Mouse (Mus musculus): ENCODE data around the gene Sqstm1.

The Sqstm1 gene

DNA sequence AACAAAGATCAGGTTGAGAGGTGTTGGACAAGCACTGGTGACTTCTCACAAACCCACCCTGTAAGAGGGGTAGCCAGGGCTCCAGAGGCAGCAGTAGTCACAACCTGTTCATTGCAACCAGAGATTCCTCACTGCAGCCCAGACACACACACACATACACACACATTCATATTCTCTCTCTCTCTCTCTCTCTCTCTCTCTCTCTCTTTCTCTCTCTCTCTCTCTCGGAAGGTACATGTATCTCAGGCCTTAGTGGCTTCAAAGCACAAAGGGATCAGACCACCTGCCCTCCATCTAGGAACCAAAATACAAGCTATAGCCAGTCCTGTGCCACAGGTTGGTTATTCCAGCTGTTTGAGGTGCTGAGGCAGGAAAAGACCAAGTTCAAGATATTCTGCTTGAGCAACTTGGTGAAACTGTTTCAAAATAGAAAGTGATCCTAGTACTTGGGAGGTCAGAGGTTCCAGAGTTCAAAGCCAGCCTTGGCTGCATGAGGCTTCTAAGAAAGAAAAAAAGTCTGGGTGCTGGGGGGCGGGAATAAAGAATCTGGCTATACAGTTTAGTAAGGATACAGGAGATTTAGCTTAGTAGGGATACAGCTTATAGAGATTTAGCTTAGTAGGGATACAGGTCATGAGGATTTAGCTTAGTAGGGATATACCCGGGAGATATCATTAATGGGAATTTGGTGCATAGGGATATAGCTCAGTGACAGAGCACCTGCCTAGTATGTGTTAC, 864 bp upstream of the Sqstm1 start:
- no peak for DNase-seq (ENCODE audit: low spot score in 2 of 2)

DNA sequence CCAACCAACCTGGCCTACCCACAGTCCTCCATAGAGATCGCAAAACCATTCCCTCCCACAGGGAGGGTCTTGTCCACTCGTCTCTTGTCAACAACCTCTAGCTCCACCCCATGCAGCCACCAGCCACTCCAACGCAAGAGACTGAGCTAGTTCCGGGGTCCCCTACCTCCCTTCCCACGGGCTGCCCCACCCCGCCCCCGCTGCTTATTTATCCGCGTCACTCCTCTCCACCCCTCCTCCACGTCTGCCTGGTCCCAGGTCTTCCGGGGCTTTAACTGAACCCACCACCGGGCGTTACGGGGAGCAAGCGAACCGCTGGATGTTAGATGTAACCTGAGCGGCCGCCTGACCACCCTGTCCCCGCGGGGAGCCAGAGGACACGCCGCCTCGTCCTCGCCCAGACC, 524 bp downstream of the Sqstm1 start:
- peak; percentile 91 to 94 for DNase-seq (ENCODE audit: low spot score in 2 of 2)

DNA sequence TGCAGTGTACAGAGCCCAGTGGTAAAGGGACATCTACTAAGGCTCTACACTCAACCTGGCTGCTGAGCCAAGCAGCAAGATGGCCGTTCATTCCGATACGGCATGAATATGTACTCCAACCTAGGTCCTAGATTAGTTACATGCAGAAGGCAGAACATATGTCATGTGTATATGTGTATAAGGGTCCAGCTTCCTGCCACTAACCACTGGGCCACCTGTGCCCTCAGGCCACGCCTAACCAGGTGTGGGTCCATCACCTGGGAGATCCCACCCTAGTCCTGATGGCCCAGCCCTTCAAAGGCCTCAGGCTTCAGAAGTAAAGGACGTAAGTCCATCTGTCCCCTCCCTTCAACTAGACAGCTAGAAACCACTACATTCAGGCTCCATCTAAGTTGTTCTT, 2.6 kb downstream of the Sqstm1 start:
- no peak for DNase-seq (ENCODE audit: low spot score in 2 of 2)

DNA sequence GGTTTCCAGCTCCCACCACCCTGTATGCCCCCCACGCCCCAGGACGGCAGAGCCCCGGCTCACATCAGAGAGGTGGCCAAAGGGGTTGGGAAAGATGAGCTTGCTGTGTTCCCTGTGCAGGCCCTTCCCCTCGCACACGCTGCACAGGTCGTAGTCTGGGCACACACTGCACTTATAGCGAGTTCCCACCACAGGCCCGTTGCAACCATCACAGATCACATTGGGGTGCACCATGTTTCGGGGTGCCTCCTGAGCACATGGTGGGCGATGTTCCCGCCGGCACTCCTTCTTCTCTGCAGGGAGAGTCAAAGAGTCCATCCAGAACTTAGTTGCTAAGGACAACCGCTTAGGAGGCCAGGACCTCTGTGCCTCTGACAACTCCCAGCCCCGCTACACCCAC, 3.3 kb downstream of the Sqstm1 start:
- DNase-seq (ENCODE audit: low spot score in 2 of 2), result no peak

DNA sequence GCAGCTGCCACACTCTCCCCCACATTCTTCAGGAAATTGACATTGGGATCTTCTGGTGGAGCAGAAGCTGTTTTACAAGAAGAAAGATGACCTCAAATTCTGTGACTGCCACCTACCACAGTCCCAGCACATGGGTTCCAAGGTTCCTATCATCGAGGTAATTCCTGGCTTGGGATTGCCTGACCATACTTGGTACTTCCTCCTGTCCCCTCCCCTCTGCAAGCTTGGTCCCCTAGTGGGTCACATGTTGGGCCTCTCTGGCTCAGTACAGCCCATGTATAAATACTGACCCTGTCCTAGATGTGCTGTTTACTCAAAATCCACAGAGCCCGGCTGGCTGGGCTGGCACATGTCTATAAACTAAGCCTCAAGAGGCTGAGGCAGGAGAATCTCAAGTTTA, 4.6 kb downstream of the Sqstm1 start:
- DNase-seq (ENCODE audit: low spot score in 2 of 2), result no peak

DNA sequence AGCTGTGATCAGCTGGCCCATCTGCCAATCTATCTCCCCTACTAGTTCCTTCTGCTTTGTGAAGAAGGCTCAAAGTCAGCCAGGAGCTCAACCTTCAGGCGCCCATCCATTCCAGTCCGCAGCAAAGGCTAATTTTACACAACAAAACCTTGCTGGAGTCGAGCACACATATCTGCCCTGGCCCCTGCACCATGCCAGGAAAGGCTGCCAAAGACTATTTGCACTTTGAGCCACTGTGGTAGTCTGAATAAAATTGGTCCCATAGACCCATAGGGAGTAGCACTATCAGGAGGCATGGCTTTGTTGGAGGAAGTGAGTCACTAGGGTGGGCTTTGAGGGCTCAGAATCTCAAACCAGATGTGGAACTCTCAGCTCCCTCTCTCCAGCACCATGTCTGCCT, 5.2 kb downstream of the Sqstm1 start:
- no peak for DNase-seq (ENCODE audit: low spot score in 2 of 2)

DNA sequence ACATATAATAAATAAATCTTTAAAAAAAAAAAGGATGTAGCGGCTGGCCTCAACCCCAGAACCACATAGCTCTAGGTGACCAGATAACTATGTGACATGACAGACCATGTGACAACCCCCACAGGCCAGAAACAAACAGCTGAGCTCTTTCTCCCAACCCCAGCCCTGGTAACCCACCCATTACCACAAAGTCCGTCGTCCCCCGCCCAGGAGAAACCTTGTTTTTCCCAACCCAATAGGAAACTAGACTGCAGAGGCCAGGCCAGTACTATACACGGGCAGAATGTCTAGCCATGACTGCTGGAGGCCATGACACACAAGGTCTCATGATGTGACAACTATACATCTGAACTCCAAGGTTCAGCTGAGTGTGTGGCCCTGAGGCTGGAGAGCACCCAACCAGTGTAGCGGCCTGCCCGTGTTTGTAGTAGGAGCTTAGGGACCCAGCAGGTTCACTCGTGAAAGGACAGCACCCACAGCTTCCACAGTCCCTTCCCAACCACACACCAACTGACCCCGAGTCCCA, 7.3 kb downstream of the Sqstm1 start:
- no peak for DNase-seq (ENCODE audit: low spot score in 2 of 2)

DNA sequence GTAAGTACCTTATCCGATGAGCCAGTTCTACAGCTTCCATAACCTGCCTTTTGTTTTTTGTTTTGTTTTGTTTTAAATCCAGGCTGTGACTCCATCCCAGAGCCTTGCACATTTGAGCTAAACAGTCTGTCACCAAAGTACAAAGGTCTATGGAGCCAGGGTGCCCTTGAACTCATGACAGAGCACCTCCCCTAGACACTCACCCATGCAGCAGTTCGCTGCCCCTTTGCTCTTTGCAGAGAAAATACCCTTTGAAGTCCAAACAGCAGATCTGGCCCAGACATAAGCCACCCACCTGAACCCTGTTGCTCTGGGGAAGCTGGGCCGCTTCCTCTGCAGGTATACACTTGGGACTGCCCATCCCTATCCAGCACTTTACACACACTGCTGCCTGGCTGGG, 9.0 kb downstream of the Sqstm1 start:
- no peak for DNase-seq (ENCODE audit: low spot score in 2 of 2)

DNA sequence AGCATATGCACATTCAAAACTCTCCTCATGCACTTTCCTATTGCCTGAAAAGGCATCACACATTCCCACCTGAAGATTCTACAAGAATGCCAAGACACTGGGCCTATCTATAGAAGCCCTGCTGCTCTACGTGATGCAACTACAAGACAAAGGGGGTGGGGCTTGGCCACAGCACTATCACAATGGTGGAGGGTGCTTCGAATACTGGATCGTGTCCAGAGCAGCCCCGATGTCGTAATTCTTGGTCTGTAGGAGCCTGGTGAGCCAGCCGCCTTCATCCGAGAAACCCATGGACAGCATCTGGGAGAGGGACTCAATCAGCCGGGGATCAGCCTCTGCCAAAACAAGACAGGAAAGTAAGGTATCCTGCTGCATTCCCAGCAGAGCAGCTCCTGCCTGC, 10.0 kb downstream of the Sqstm1 start:
- no peak for DNase-seq (ENCODE audit: low spot score in 2 of 2)

DNA sequence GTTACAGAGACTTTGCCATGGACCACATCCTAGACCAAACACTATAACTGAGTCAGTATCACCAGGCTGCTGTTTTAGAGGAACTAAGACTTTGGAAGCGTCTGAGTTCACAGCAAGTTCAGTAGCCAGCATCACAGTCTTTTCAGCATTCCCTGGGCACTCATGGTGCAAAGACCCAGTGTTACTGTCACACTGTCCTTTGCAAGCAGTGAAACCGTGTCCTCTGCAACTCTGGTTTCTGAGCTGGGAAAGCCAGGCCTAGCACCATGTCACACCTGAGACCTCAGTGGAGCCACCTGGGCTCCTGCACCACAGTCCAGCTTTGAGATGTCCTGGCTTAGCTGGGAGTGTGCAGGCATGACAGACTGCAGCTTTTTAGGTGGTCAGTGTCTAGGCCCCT, 11.7 kb downstream of the Sqstm1 start:
- DNase-seq (ENCODE audit: low spot score in 2 of 2), result no peak

DNA sequence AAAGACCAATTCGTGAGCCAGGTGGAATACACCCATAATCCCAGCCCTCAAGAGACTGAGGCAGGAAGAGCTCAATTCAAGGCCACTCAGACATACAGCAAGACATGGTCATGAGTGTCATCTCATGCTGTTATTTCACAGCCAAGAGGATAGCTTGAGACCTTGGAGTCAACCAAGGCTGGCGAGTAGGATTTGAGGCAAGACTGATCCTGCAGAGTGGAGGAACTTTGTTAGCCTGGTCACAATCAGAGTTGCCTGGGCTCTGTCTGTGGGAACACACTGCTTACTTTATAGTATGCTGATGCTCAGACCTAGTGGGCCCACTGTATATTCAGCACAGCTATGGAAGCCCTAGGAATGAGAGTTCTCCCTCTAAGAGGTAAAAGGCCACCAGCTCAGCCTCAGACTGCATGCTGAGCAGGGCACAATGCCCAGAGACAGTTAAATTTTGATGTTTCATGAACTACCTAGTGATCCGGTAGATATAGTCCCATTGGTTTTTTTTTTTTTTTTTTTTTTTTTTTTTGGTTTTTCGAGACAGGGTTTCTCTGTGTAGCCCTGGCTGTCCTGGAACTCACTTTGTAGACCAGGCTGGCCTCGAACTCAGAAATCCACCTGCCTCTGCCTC, 12.3 kb downstream of the Sqstm1 start:
- DNase-seq (ENCODE audit: low spot score in 2 of 2), result no peak

DNA sequence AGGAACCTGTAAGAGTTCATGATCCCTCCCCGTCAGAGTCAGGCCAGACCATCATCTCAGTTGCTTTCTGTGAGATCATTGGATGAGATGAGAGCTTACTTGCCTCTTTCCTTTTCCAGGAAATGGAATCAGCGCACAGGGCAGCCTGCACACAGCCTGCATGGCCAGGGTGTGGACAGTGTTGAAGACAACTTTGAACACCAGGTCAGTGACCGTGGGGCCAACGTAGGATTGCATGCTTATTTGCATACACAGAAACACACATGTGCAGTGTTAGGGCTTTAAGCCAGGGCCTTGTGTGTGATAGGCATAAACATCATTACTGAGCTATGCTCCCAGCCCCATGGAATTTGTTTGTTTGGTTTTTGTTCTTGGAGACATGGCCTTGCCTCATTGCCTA, 13.1 kb downstream of the Sqstm1 start:
- DNase-seq (ENCODE audit: low spot score in 2 of 2), result no peak

DNA sequence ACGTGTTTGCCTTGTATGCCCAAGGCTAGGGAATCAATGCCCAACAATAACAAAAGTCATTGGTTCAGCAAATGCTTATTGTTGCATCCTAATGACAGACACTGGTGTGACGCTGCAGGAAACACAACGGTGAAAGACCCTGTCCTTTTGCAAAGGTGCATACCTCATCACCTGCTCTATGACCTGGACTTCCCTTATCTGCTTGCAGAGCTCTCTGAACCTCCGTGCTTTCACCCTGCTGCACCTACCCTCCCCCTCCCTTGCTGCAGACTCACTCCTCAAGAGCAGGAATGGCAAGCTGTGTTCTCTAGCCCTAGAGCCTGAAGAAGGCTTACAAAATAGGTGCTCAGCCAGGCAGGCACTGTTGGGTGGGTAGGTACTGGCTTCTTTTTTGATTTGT, 15.8 kb downstream of the Sqstm1 start:
- DNase-seq (ENCODE audit: low spot score in 2 of 2), result no peak

DNA sequence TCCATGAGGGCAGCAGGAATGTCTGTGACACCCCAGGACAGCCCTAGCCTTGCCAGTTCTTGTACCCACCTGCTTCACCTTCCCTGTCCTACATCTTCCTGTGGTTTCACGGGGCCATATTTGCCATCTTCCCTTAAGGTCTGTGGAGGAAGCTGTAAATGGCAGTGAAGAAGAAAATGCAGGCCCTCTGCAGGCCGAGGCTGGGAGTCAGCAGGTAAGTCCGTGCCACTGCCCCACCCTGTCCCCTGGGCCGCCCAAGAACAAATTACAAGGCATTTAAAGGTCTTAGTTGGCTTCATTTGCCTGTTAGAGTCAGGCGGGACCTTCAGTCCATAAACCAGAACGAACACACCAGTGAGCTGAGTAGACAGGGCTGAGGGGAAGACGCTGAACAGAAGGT, 16.6 kb downstream of the Sqstm1 start:
- DNase-seq (ENCODE audit: low spot score in 2 of 2), result no peak

DNA sequence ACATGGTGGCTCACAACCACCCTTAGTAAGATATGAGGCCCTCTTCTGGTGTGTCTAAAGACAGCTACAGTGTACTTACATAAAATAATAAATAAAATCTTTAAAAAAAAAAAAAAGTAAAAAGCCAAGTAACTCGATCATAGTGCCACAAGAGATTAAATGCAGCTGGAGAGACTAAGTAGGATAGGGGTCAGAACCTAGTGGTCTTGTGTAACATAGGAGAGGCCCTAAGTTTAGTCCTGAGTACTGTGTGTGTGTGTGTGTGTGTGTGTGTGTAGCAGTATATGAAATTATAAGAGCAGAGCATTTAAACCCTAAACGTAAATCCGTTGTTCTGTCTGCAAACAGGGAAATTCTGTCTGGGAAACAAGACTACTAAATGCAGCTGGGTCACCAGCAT, 18.3 kb downstream of the Sqstm1 start:
- no peak for DNase-seq (ENCODE audit: low spot score in 2 of 2)

DNA sequence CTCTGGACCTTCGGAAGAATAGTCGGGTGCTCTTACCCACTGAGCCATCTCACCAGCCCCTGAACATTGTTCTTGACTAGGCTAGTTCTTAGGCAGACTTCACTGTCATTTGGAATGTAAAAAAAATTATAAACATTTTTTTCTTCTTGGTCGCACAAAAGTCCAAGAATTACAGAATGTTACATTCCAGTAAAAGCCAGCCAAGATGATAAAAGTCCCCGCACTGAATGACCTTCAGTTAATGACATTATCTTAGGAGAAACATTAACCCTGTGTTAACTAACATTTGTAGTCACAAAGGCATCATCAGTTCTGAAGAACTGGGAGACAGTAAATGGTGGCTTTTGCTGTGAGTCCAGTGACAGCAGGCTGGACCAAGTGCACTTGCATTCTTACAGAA, 20.3 kb downstream of the Sqstm1 start:
- no peak for DNase-seq (ENCODE audit: low spot score in 2 of 2)

DNA sequence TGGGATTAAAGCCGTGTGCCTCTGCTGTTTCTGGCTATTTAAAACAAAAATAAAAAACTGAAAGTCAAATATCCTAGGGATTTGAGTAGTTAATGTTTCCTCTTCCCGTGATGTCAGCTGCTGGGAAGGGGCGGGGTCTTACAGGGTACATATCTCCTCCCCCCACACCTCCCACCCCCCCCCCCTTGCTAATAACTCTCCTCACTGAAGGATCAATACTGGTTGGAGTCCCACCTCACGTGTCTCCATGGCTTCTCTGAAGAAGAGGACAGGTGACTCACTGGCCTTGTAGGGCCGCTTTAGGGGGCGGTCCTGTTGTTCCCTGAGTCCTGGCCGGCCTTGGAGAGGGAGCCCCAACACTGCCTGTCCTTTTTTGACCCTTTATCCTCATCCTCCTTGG, 21.9 kb downstream of the Sqstm1 start:
- no peak for DNase-seq (ENCODE audit: low spot score in 2 of 2)

DNA sequence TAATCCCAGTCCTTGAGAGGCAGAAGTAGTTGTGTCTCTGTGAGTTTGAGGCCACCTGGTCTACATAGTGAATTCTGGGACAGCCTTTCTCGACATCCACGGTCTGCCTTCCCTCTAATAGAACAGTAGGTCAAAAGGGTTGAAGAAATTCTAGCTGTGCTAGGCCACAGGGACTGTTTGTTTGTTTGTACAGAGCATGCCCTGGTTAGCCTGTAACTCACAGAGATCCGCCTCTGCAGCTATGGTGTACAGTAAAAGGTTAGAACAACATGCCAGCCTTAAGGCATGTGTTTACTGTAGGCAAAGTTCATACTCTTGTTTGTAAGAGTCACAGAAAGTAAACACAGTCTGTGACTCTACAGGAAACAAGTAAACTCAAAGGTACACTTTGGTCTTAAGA, 25.8 kb downstream of the Sqstm1 start:
- DNase-seq (ENCODE audit: low spot score in 2 of 2), result no peak

DNA sequence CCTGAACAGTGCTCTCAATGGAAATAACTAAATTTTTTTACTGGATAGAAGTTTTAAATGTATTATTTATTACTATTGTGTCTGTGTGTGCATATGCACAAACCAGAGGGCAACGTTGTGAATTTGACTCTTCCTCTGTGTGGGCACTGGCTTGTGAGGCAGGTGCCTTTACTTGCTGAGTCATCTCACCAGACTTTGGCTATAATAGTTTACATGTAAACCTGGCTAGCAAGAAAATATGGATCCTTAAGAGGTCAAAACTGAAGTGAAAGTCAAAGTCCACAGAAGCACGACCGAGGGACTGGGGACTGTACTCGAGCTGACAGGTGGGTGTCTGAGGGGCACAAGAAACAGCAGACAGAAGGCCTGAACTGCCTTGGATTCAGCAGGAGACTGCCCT, 27.9 kb downstream of the Sqstm1 start:
- no peak for DNase-seq (ENCODE audit: low spot score in 2 of 2)

DNA sequence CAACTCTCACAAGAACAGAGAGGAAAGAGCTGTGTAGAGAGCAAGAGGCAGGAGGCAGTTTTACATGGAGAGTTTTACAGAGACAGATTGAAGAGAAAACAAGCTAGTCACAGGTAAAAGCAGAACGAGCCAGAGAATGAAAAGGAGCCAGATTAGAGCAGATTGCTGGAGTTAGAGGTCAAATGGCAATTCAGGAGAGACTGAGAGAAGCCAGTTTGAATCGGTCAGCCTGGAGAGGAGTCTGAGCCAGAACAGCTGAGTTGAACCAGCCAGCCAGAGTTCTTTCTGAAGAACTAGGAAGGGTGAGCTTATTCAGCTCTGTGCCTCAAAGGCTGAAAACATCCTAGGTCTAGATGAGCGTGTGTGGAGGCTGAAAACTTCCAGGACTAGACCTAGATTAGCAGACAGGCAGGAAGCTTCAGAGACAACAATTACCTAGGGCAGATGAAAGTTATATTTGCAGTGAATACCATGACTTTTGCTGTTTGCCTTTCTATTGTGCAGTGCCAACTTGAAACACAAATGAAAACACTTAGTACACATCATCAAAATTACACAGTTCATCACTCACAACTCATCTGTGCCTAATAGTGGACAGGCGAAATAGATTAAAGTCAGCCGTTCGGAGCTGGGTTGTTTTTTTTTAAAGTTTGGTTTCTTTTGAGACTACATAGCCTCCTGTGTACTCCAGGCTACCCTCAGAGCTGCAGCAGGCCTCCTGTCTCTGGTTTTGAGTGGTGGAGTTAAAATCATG, 30.0 kb downstream of the Sqstm1 start:
- no peak for DNase-seq (ENCODE audit: low spot score in 2 of 2)

DNA sequence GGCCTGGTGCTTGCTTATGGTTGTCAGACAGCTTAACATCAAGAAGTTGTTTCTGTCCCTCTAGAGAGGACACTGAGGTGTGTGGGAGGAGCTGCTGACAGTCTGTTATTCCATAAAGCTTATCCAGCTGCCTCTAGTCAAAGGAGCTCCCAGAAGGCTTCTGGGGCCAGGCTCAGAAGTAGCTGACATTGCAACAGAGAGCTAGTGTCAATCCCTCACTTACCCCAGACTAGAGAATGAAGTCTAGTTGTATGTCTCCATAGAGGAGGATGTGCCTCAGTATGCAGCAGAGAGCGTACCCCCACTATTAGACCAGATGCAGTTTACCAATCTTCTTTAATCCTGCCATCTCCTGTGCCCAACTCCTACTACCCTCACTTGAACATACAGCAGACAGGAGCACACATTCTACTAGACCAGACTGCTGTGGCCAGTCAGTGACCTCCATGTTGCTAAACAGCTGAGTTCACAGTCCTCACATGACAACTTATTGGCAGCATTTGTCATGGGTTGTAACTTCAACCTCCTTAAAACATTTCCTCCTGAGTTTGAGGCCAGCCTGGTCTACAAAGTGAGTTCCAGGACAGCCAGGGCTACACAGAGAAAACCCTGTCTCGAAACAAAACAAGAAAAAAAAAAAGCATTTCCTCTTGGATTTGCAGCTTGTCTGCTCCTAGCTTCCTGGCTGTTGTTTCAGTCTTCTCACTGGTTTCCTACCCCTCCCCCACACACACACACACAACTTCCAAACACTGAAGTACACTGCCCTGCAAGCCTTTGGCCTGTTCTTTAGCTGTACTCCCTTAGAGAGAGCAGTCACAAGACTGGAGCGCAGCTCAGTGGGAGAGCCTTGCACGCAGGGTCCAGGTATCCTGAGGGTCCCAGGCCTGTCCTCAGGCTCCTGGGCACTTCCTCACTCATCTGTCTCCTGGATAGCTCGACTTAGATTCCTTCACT, 31.8 kb downstream of the Sqstm1 start:
- DNase-seq (ENCODE audit: low spot score in 2 of 2), result no peak

DNA sequence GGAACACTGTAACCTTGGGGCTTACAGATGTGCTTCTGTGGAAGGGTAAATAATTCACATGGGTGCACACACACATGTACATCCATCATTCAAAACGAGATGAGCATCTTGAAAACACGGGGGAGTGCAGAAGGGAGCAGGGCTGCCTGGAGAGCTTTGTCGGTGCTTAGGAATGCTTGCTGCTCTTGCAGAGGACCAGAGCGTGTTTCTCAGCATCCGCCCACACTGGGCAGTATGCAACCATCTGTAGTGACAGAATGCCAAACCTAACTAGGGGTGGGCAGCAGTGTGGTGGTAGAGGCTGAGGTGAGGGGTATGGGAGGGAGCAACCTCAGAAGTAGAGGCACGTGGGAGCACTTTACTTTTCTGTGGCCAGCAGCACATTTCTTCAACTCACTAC, 33.5 kb downstream of the Sqstm1 start:
- DNase-seq (ENCODE audit: low spot score in 2 of 2), result no peak
